ENCODE assay signal across 25 mouse cellular contexts in genomic region chr15:99859644-99860392, GRCm38 (mm10). TPM values are rescaled to one million over a fixed set of nuclear protein-coding genes. Genes with fewer than 3 reads are reported as not detected.
A peak's percentile ranks its signal among the peaks of the same experiment; 100 is the strongest.
DNase-seq lines count a peak whose midpoint lies in the region; ATAC-seq and TF ChIP-seq lines count a peak whose summit lies in the region.
"Had no signal": no experiment of that assay in that cellular context is flagged by ENCODE, and none has a peak within 500 bp of the region (broad histone marks: within the 10 kb centered on the region; RNA-seq: fewer than 3 reads in every experiment).

No protein-coding gene starts in this region.

- ATAC-seq in limb, embryonic 12.5 days (ENCODE audit: insufficient number of reproducible peaks, insufficient read depth, low FRiP score, low TSS enrichment, low read depth), result no peak
- ATAC-seq in forebrain, postnatal 0 days, result peak; percentile 38; the same call in 1 of the 2 replicates
- ATAC-seq in megakaryocyte, adult 5-6 weeks (ENCODE audit: poor library complexity, severe bottlenecking), result no peak

- H3K4me1 ChIP-seq in limb, embryonic 12.5 days (replicated peaks), result peaks cover 6% of the 10 kb centered on the region; the same call in 1 of the 2 replicates
- H3K4me1 ChIP-seq in limb, embryonic 10.5 days, result peaks cover 32% of the 10 kb centered on the region
- H3K4me1 ChIP-seq in forebrain, embryonic 10.5 days, result peaks cover 47% of the 10 kb centered on the region
- H3K4me1 ChIP-seq in forebrain, postnatal 0 days (ENCODE audit: insufficient read depth), result no peaks in the 10 kb centered on the region

- no peak overlapping the region for H3K4me3 ChIP-seq in limb, embryonic 12.5 days (replicated peaks)
- no peak overlapping the region for H3K4me3 ChIP-seq in limb, embryonic 10.5 days
- H3K4me3 ChIP-seq in forebrain, embryonic 10.5 days, result no peak overlapping the region
- H3K4me3 ChIP-seq in forebrain, postnatal 0 days (ENCODE audit: low read depth, low read length), result no peak overlapping the region
- H3K4me3 ChIP-seq: embryonic facial prominence, embryonic 12.5 days; erythroblast, embryonic 14.5 days; heart, embryonic 15.5 days; limb, embryonic 13.5 days; lung, embryonic 15.5 days; neural tube, embryonic 12.5 days; stomach, embryonic 15.5 days had no signal

- 0 out of 2 replicates have a peak, but pooled peaks cover 3% of the 10 kb centered on the region for H3K9me3 ChIP-seq in limb, embryonic 12.5 days
- no peaks in the 10 kb centered on the region for H3K9me3 ChIP-seq in limb, embryonic 10.5 days (replicated peaks)
- no peaks in the 10 kb centered on the region; the same call in 1 of the 2 replicates for H3K9me3 ChIP-seq in forebrain, embryonic 10.5 days
- H3K9me3 ChIP-seq in forebrain, postnatal 0 days (ENCODE audit: low read length), result no peaks in the 10 kb centered on the region
- H3K9me3 ChIP-seq: embryonic facial prominence, embryonic 12.5 days; heart, embryonic 15.5 days; limb, embryonic 13.5 days; lung, embryonic 15.5 days; neural tube, embryonic 12.5 days; stomach, embryonic 15.5 days had no signal

- H3K4me2 ChIP-seq in limb, embryonic 12.5 days, result no peak overlapping the region
- no peak overlapping the region for H3K4me2 ChIP-seq in forebrain, postnatal 0 days (ENCODE audit: low read depth)
- H3K4me2 ChIP-seq: embryonic facial prominence, embryonic 12.5 days; heart, embryonic 15.5 days; limb, embryonic 13.5 days; lung, embryonic 15.5 days; neural tube, embryonic 12.5 days; stomach, embryonic 15.5 days had no signal

- no peak for TF ChIP-seq CTCF in forebrain, postnatal 0 days (IDR thresholded peaks at IDR 0.05; ENCODE audit: low read depth)

- no peak for DNase-seq in limb, embryonic 10.5 days (ENCODE audit: low spot score)
- DNase-seq in Muller cell, postnatal 12 days (ENCODE audit: inconsistent ontology term), result peak; percentile 46
- DNase-seq in forebrain, embryonic 10.5 days (ENCODE audit: extremely low spot score, low spot score), result no peak
- no peak for DNase-seq in forebrain, postnatal 0 days
- DNase-seq in kidney, adult 18-20 months, result no peak
- DNase-seq in spleen, adult 18-20 months, result no peak
- DNase-seq: adrenal gland, adult 2 months; cerebellum, adult 8-10 months; gastrocnemius, postnatal 25 days; kidney, adult 2 months; kidney, postnatal 25 days; right cerebral cortex, postnatal 14 days; thymus, adult 18-20 months; thymus, postnatal 4 days had no signal

- H3K9ac ChIP-seq in limb, embryonic 12.5 days (replicated peaks), result no peak overlapping the region
- H3K9ac ChIP-seq in forebrain, postnatal 0 days, result no peak overlapping the region
- H3K9ac ChIP-seq: embryonic facial prominence, embryonic 12.5 days; heart, embryonic 15.5 days; limb, embryonic 13.5 days; liver, embryonic 14.5 days; lung, embryonic 15.5 days; neural tube, embryonic 12.5 days; stomach, embryonic 15.5 days had no signal

- H3K27me3 ChIP-seq in limb, embryonic 12.5 days, result no peaks in the 10 kb centered on the region
- H3K27me3 ChIP-seq in limb, embryonic 10.5 days (ENCODE audit: low read depth, poor library complexity, severe bottlenecking), result no peaks in the 10 kb centered on the region
- H3K27me3 ChIP-seq in forebrain, embryonic 10.5 days (ENCODE audit: poor library complexity, severe bottlenecking), result no peaks in the 10 kb centered on the region
- H3K27me3 ChIP-seq in forebrain, postnatal 0 days (ENCODE audit: insufficient read depth, low read length), result no peaks in the 10 kb centered on the region
- H3K27me3 ChIP-seq: embryonic facial prominence, embryonic 12.5 days; heart, embryonic 15.5 days; limb, embryonic 13.5 days; lung, embryonic 15.5 days; neural tube, embryonic 12.5 days; stomach, embryonic 15.5 days had no signal

- H3K36me3 ChIP-seq in limb, embryonic 12.5 days, result no peaks in the 10 kb centered on the region
- H3K36me3 ChIP-seq in limb, embryonic 10.5 days, result no peaks in the 10 kb centered on the region
- peaks cover 5% of the 10 kb centered on the region for H3K36me3 ChIP-seq in forebrain, embryonic 10.5 days (replicated peaks)
- H3K36me3 ChIP-seq in forebrain, postnatal 0 days (ENCODE audit: insufficient read depth), result no peaks in the 10 kb centered on the region; the same call in 1 of the 2 replicates
- H3K36me3 ChIP-seq: embryonic facial prominence, embryonic 12.5 days; heart, embryonic 15.5 days; limb, embryonic 13.5 days; lung, embryonic 15.5 days; neural tube, embryonic 12.5 days; stomach, embryonic 15.5 days had no signal

- WGBS in limb, embryonic 12.5 days, result 33% methylated on average over 9 of the region's 9 CpGs
- WGBS in limb, embryonic 10.5 days, result 46% methylated on average over 9 of the region's 9 CpGs
- WGBS in forebrain, embryonic 10.5 days, result 63% methylated on average over 9 of the region's 9 CpGs
- WGBS in forebrain, postnatal 0 days, result 19% methylated on average over 9 of the region's 9 CpGs

- H3K27ac ChIP-seq in limb, embryonic 12.5 days, result 0 out of 2 replicates have a peak overlapping the region, but pooled peaks have one; percentile 5
- H3K27ac ChIP-seq in limb, embryonic 10.5 days, result no peak overlapping the region
- peak overlapping the region; percentile 56 for H3K27ac ChIP-seq in forebrain, embryonic 10.5 days
- H3K27ac ChIP-seq in forebrain, postnatal 0 days (ENCODE audit: low read depth, low read length), result no peak overlapping the region
- H3K27ac ChIP-seq: embryonic facial prominence, embryonic 12.5 days; heart, embryonic 15.5 days; limb, embryonic 13.5 days; liver, embryonic 14.5 days; lung, embryonic 15.5 days; macrophage; neural tube, embryonic 12.5 days; stomach, embryonic 15.5 days had no signal

RNA-seq across cellular contexts. Expression of gene Lima1, which starts 15.4 kb away (rescaled TPM):
- polyA plus RNA-seq in limb, embryonic 12.5 days (2016; fragmentation: Nextera tagmentation; extraction: Ambion mirVana), result 79.4 and 86.4 TPM in 2 replicates
- 56.8 and 70.8 TPM in 2 replicates for polyA plus RNA-seq in limb, embryonic 10.5 days (2016; fragmentation: Nextera tagmentation; extraction: Ambion mirVana)
- polyA plus RNA-seq in forebrain, embryonic 10.5 days (2016; fragmentation: Nextera tagmentation; extraction: Ambion mirVana), result 39.6 and 43.4 TPM in 2 replicates
- 9.7 and 12.5 TPM in 2 replicates for total RNA-seq in forebrain, postnatal 0 days (2014; rRNA removed)
- 8.5 and 11.8 TPM in 2 replicates for polyA plus RNA-seq in forebrain, postnatal 0 days (2015; fragmentation: Nextera tagmentation; extraction: Ambion mirVana)
- total RNA-seq in megakaryocyte, adult 5-6 weeks (2015), result 17.7 and 22.6 TPM in 2 replicates
- total RNA-seq in megakaryocyte, adult 5-6 weeks (2017), result 27.1 and 37.8 TPM in 2 replicates

Comparison
In these comparisons a context has a peak if more than half of its experiments do, and no peak if none do; other contexts are left out.
1. H3K27ac ChIP-seq: peak in limb, embryonic 12.5 days (single experiment) and forebrain, embryonic 10.5 days (single experiment); none in limb, embryonic 10.5 days (single experiment) and forebrain, postnatal 0 days (single experiment).